Mouse (Mus musculus): ENCODE measurements around the gene Glis2. TPM values are rescaled to one million over a fixed set of nuclear protein-coding genes. Genes with fewer than 3 reads are reported as not detected.
A peak's percentile ranks its signal among the peaks of the same experiment; 100 is the strongest.

The Glis2 gene
- polyA plus RNA-seq, 1 experiment from 2014 or later, result 31.3 TPM

DNA sequence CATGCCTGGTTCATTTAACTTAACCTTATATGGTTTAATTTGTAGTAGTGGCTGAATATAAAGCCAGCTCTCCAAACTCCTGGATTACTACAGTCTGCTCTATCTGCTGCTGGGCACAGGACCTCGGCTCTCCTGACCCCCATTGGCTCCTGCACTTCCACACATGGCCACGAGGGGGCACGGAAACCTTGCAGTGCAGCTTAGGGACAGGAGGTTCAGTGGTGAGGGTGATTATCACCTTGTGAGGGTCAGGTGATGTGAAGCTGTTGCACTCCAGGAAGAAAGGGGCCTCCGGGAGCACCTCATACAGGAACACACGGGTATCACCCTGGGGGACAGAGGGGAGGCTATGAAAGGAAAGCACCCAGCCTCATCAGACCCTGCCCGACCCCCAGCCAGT is 35.4 kb downstream of the Glis2 start:
- ATAC-seq (replicated peaks; ENCODE audit: low FRiP score), result peak; percentile 59; the same call in 1 of the 2 replicates
- no peak overlapping the region for H3K4me3 ChIP-seq (ENCODE audit: low read depth, low read length)
- no peak overlapping the region for H3K4me2 ChIP-seq (ENCODE audit: low read depth, low read length, severe bottlenecking)
- H3K36me3 ChIP-seq (ENCODE audit: control insufficient read depth, insufficient read depth, low read length), result no peaks in the 10 kb centered on the region
- H3K4me1 ChIP-seq (replicated peaks; ENCODE audit: control insufficient read depth, insufficient read depth, low read length), result peaks cover 2% of the 10 kb centered on the region; the same call in 1 of the 2 replicates
- no peaks in the 10 kb centered on the region for H3K27me3 ChIP-seq (ENCODE audit: control insufficient read depth, insufficient read depth, low read length)
- 26% methylated on average over 6 of the region's 6 CpGs for WGBS
- no peak overlapping the region for H3K27ac ChIP-seq (ENCODE audit: low read depth, low read length)
- no peak overlapping the region for H3K9ac ChIP-seq (ENCODE audit: low read length)
- DNase-seq (ENCODE audit: low spot score), result peak; percentile 91
- no peaks in the 10 kb centered on the region for H3K9me3 ChIP-seq (ENCODE audit: control insufficient read depth, low read length)

DNA sequence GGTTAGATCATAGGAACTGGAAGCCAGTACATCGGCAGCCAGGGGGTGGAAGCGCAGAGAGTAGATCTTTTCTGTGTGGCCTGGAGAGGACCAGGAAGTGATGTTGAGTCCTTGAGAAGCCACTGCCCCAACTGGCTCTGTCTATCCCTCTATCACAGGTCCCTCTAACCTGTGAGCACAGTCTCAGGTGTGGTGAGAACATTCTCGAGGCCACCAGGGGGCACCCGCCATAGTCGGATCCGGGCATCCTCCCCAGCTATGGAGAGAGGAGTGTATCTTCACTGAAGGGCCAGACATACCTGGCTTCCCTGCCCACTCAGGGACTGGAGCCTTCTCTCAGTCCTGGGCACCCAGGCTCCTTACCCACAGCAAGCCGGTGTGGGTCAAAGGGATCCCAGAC is 37.5 kb downstream of the Glis2 start:
- no peak overlapping the region for H3K4me3 ChIP-seq (ENCODE audit: low read depth, low read length)
- no peak overlapping the region for H3K4me2 ChIP-seq (ENCODE audit: low read depth, low read length, severe bottlenecking)
- no peaks in the 10 kb centered on the region for H3K4me1 ChIP-seq (replicated peaks; ENCODE audit: control insufficient read depth, insufficient read depth, low read length)
- no peaks in the 10 kb centered on the region for H3K36me3 ChIP-seq (ENCODE audit: control insufficient read depth, insufficient read depth, low read length)
- no peak overlapping the region for H3K9ac ChIP-seq (ENCODE audit: low read length)
- no peak overlapping the region for H3K27ac ChIP-seq (ENCODE audit: low read depth, low read length)
- WGBS, result 38% methylated on average over 7 of the region's 7 CpGs
- H3K27me3 ChIP-seq (ENCODE audit: control insufficient read depth, insufficient read depth, low read length), result no peaks in the 10 kb centered on the region
- no peak for ATAC-seq (replicated peaks; ENCODE audit: low FRiP score)
- H3K9me3 ChIP-seq (ENCODE audit: control insufficient read depth, low read length), result no peaks in the 10 kb centered on the region
- no peak for DNase-seq (ENCODE audit: low spot score)

DNA sequence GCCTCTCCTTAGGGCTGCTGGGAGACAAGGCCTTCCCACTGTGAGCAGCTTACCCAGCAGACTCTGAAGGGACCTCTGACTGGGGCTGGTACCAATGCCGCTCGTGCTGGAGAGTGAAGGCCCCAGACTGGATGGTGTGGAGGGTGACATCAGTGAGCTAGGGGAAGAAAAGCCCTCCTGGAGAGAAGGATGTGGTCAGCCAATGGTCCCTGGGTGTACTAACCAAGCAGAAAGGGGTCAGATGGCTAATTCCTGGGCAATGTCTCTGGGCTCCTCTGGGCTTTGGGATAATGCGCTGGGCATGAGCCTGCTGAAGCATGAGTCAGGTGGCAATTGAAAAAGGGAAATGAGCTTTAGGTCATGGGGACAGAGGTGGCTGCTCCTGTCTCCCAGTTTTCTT is 39.1 kb downstream of the Glis2 start:
- no peaks in the 10 kb centered on the region for H3K36me3 ChIP-seq (ENCODE audit: control insufficient read depth, insufficient read depth, low read length)
- ATAC-seq (replicated peaks; ENCODE audit: low FRiP score) (no peak), DNase-seq (ENCODE audit: low spot score) (no peak)
- no peaks in the 10 kb centered on the region for H3K4me1 ChIP-seq (replicated peaks; ENCODE audit: control insufficient read depth, insufficient read depth, low read length)
- H3K27ac ChIP-seq (ENCODE audit: low read depth, low read length), result no peak overlapping the region
- no peak overlapping the region for H3K9ac ChIP-seq (ENCODE audit: low read length)
- H3K27me3 ChIP-seq (ENCODE audit: control insufficient read depth, insufficient read depth, low read length), result no peaks in the 10 kb centered on the region
- 91% methylated on average over 3 of the region's 3 CpGs for WGBS
- H3K9me3 ChIP-seq (ENCODE audit: control insufficient read depth, low read length), result no peaks in the 10 kb centered on the region
- no peak overlapping the region for H3K4me3 ChIP-seq (ENCODE audit: low read depth, low read length)
- no peak overlapping the region for H3K4me2 ChIP-seq (ENCODE audit: low read depth, low read length, severe bottlenecking)

DNA sequence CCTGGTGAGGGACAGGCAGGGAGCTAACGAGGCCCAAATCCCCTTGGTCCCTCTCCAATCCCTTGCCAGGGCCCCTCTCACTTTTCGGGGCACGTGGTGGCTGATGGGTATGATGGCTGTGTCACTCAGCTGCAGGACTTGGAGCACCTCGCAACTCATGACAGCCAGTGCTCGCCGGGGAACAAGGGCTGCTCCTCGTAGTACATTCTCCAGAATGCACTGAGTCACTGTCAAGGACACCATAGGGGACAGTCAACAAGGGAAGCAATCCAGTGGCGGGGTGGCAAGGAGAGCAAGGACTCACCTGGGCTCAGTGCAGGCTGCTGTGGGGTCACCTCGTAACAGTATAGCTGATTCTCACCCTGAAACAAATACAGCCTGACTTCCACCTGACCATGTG is 40.2 kb downstream of the Glis2 start:
- Histone ChIP-seq H3K36me3 (ENCODE audit: control insufficient read depth, insufficient read depth, low read length) (no peaks in the 10 kb centered on the region), H3K4me2 (ENCODE audit: low read depth, low read length, severe bottlenecking) (no peak overlapping the region), H3K4me1 (replicated peaks; ENCODE audit: control insufficient read depth, insufficient read depth, low read length) (no peaks in the 10 kb centered on the region), H3K27me3 (ENCODE audit: control insufficient read depth, insufficient read depth, low read length) (no peaks in the 10 kb centered on the region), H3K9me3 (ENCODE audit: control insufficient read depth, low read length) (no peaks in the 10 kb centered on the region), H3K4me3 (ENCODE audit: low read depth, low read length) (no peak overlapping the region), H3K27ac (ENCODE audit: low read depth, low read length) (no peak overlapping the region), H3K9ac (ENCODE audit: low read length) (no peak overlapping the region)
- ATAC-seq (replicated peaks; ENCODE audit: low FRiP score), result no peak
- DNase-seq (ENCODE audit: low spot score), result no peak
- WGBS, result 91% methylated on average over 9 of the region's 9 CpGs

DNA sequence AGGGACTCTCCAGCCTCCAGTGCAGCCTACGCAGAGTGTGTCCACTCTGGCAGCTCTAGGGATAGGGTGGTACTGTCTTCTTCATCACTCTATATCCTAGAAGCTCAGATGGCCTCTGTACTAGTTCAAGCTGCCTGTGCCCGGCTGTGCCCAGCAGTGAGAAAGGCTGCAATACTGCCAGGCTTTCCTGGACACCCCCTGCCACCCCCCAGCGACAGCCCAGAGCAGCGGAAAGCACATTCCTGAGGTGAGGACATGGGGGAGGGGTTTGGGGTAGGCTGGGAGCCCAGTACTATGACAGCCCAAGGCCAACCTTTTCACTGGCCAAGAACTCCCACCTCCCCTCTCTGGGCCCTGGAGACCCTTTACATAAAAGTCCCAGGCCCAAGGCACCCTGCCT is 41.2 kb downstream of the Glis2 start:
- no peak overlapping the region for H3K9ac ChIP-seq (ENCODE audit: low read length)
- DNase-seq (ENCODE audit: low spot score), result no peak
- no peak overlapping the region for H3K27ac ChIP-seq (ENCODE audit: low read depth, low read length)
- no peaks in the 10 kb centered on the region for H3K27me3 ChIP-seq (ENCODE audit: control insufficient read depth, insufficient read depth, low read length)
- no peaks in the 10 kb centered on the region for H3K9me3 ChIP-seq (ENCODE audit: control insufficient read depth, low read length)
- H3K4me2 ChIP-seq (ENCODE audit: low read depth, low read length, severe bottlenecking), result no peak overlapping the region
- peaks cover 4% of the 10 kb centered on the region for H3K4me1 ChIP-seq (replicated peaks; ENCODE audit: control insufficient read depth, insufficient read depth, low read length)
- H3K36me3 ChIP-seq (ENCODE audit: control insufficient read depth, insufficient read depth, low read length), result no peaks in the 10 kb centered on the region
- ATAC-seq (replicated peaks; ENCODE audit: low FRiP score), result no peak
- H3K4me3 ChIP-seq (ENCODE audit: low read depth, low read length), result no peak overlapping the region
- WGBS, result 78% methylated on average over 4 of the region's 4 CpGs

DNA sequence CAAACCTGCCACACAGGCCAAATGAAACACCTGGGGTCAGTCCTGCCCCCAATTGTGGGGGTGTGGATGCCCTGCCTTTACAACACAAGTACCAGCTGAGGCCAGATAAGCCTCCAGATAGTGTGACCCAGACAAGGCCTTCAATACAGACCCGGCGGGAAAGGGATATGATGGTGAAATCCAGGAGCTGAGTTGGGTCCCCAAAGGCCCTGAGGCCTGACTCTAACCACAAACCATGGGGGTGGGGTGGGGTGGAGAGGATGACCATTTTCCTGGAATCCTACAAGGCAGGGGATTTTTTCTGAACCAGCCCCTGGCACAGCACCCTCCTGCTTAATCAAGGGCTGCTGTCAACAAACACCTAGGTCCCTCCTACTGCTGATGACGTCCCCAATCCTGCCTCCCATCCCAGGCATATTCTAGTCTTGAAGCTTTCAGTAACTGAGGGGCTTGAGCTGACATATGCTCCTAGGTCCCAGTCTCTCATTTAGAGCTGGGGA is 44.4 kb downstream of the Glis2 start:
- Histone ChIP-seq H3K4me3 (ENCODE audit: low read depth, low read length) (no peak overlapping the region), H3K4me1 (replicated peaks; ENCODE audit: control insufficient read depth, insufficient read depth, low read length) (peaks cover 14% of the 10 kb centered on the region)

DNA sequence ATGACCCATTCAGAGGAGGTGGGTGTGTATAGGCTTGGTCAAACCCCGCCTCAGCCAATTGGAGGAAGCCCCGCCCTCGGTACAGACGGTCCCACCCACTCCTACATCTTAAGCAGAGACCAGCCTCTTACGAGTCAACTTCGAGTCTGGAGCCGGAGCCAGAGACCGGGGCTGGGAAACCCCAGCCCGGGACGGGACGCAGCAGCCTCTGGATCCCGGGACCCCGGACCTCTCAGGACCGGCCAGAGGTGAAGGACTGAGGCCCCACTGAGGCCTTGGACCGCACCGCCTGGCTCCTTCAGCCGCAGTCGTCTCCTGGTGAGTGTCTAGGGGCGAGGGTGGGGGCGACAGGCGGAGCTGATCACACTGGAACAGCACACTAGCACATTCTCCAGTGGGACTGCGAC is 45.3 kb downstream of the Glis2 start, which contains the start of the genes Vasn and Dnaja3:
TSS of gene Vasn (plus strand) at position 111 of the 407 bp plus-strand sequence.
TSS of gene Dnaja3 (plus strand) at position 159 of the 407 bp plus-strand sequence.
- H3K9ac ChIP-seq (ENCODE audit: low read length), result peak within 1 kb of the TSS; percentile 62
- H3K27ac ChIP-seq (ENCODE audit: low read depth, low read length), result 0 out of 2 replicates have a peak within 1 kb of the TSS, but pooled peaks have one; percentile 25
- no peaks in the 10 kb centered on the region for H3K27me3 ChIP-seq (ENCODE audit: control insufficient read depth, insufficient read depth, low read length)
- ATAC-seq (replicated peaks; ENCODE audit: low FRiP score), result peak; percentile 95
- under 1% methylated on average over 22 of the region's 22 CpGs for WGBS
- H3K4me3 ChIP-seq (ENCODE audit: low read depth, low read length), result peak within 1 kb of the TSS; percentile 49
- peak within 1 kb of the TSS; percentile 68 for H3K4me2 ChIP-seq (ENCODE audit: low read depth, low read length, severe bottlenecking)
- peaks cover 14% of the 10 kb centered on the region for H3K4me1 ChIP-seq (replicated peaks; ENCODE audit: control insufficient read depth, insufficient read depth, low read length)
- no peaks in the 10 kb centered on the region for H3K36me3 ChIP-seq (ENCODE audit: control insufficient read depth, insufficient read depth, low read length)
- H3K9me3 ChIP-seq (ENCODE audit: control insufficient read depth, low read length), result no peaks in the 10 kb centered on the region
- DNase-seq (ENCODE audit: low spot score), result peak; percentile 91

More for the DNA sequence above, 44.4 kb downstream of the Glis2 start:
- DNase-seq (ENCODE audit: low spot score) (no peak), ATAC-seq (replicated peaks; ENCODE audit: low FRiP score) (no peak)
- no peak overlapping the region for H3K9ac ChIP-seq (ENCODE audit: low read length)
- no peak overlapping the region for H3K4me2 ChIP-seq (ENCODE audit: low read depth, low read length, severe bottlenecking)
- no peaks in the 10 kb centered on the region for H3K9me3 ChIP-seq (ENCODE audit: control insufficient read depth, low read length)
- no peaks in the 10 kb centered on the region for H3K36me3 ChIP-seq (ENCODE audit: control insufficient read depth, insufficient read depth, low read length)
- no peaks in the 10 kb centered on the region for H3K27me3 ChIP-seq (ENCODE audit: control insufficient read depth, insufficient read depth, low read length)
- WGBS, result 89% methylated on average over 3 of the region's 3 CpGs
- no peak overlapping the region for H3K27ac ChIP-seq (ENCODE audit: low read depth, low read length)

DNA sequence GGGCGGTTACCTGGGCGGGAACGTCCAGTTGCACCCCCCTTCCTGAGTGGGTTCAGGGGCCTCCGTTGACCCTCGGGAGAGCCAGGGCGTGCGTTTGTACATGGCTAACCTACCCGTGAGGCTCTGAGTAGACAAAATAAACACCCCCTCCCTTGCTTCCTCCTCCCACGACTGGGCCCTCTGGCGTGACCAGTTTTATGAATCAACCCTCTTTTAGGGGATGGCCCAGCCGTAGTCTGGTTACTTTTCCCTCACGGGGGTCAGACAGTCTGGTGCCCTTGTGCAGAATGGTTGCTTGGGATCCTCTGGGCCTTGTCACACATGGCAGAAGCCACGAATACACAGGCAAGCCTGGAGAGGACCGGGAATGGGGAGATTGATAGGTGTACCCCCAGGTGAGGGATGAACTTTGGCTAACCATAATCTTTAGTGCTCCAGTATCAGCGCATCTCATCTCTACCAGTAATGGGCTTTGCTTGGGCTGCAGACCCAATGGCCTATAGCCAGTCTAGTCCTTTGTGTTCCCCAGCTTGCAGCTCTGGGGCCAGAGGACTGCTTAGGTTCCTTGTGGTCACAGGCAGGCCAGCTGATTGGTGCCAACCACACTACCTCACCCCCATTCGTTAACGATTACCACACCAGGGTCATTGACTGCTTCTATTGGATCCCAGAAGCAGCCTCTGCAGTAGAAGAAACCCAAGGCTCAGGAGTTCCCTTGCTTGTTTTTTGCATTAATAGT is 45.9 kb downstream of the Glis2 start:
- ATAC-seq (replicated peaks; ENCODE audit: low FRiP score), result no peak
- 0 out of 2 replicates have a peak overlapping the region, but pooled peaks have one; percentile 25 for H3K27ac ChIP-seq (ENCODE audit: low read depth, low read length)
- H3K9me3 ChIP-seq (ENCODE audit: control insufficient read depth, low read length), result no peaks in the 10 kb centered on the region
- H3K4me1 ChIP-seq (replicated peaks; ENCODE audit: control insufficient read depth, insufficient read depth, low read length), result peaks cover 14% of the 10 kb centered on the region
- 12% methylated on average over 17 of the region's 17 CpGs for WGBS
- peak overlapping the region; percentile 49 for H3K4me3 ChIP-seq (ENCODE audit: low read depth, low read length)
- no peaks in the 10 kb centered on the region for H3K27me3 ChIP-seq (ENCODE audit: control insufficient read depth, insufficient read depth, low read length)
- no peak for DNase-seq (ENCODE audit: low spot score)
- peak overlapping the region; percentile 68 for H3K4me2 ChIP-seq (ENCODE audit: low read depth, low read length, severe bottlenecking)
- no peaks in the 10 kb centered on the region for H3K36me3 ChIP-seq (ENCODE audit: control insufficient read depth, insufficient read depth, low read length)
- peak overlapping the region; percentile 62 for H3K9ac ChIP-seq (ENCODE audit: low read length)

Data from forebrain, embryonic 11.5 days (tissue).